Mouse (Mus musculus) urinary bladder, postnatal 14 days (tissue): ENCODE measurements at regions not wholly inside any gene's neighbourhood (a gene's known extent, or its start where the extent isn't known, plus 50 kb on each side); places are given as distances from the start of the nearest gene placed in this dataset.

Source experiments
- DNase-seq: peaks from one replicate; pipeline ENCODE4 v3.0.0; 2021; ENCODE audit warnings: low spot score

GRCm38 (mm10) chr8:15734461-15734860, 688.6 kb upstream of the BB014433 start:
- DNase-seq, result no peak

- no peak for DNase-seq
Observed at GRCm38 (mm10) chr8:15731324-15731723, 685.4 kb upstream of the BB014433 start.

GRCm38 (mm10) chr8:15729075-15729474, 683.2 kb upstream of the BB014433 start:
- peak; percentile 44 for DNase-seq

- no peak for DNase-seq
Observed at GRCm38 (mm10) chr8:15726310-15726709, 680.4 kb upstream of the BB014433 start.
